Mouse (Mus musculus) stomach, postnatal 0 days (tissue): ENCODE results near the gene Gm10073. TPM values are rescaled to one million over a fixed set of nuclear protein-coding genes. Genes with fewer than 3 reads are reported as not detected.
A peak's percentile ranks its signal among the peaks of the same experiment; 100 is the strongest.

ENCODE experiments used
- ATAC-seq: fragments of 200-750 bp; cut with Nextera tagmentation; 2 replicates; pipeline ENCODE4 v1.8.0; 2017; ENCODE audit not compliant: low FRiP score, low TSS enrichment
- DNase-seq: peaks from one replicate; pipeline ENCODE4 v3.0.0-alpha.2; 2016; ENCODE audit warnings: low spot score
- H3K27ac ChIP-seq: fragments of 300-500 bp; sonication (generic); replicated peaks from 2 replicates; pipeline ENCODE4 v1.5.1; 2014; ENCODE audit warnings: mild to moderate bottlenecking, control low read depth
- H3K27me3 ChIP-seq: fragments of 300-500 bp; sonication (generic); 2 replicates; pipeline ENCODE4 v1.6.1; 2014; ENCODE audit warnings: low read length; ENCODE audit not compliant: control insufficient read depth, insufficient read depth
- H3K36me3 ChIP-seq: fragments of 300-500 bp; sonication (generic); 2 replicates; pipeline ENCODE4 v1.6.1; 2014; ENCODE audit warnings: low read length, mixed read lengths; ENCODE audit not compliant: control insufficient read depth, insufficient read depth
- H3K4me1 ChIP-seq: fragments of 300-500 bp; sonication (generic); replicated peaks from 2 replicates; pipeline ENCODE4 v1.6.1; 2014; ENCODE audit warnings: antibody characterized with exemption; ENCODE audit not compliant: control insufficient read depth, insufficient read depth
- H3K4me2 ChIP-seq: fragments of 300-500 bp; sonication (generic); replicated peaks from 2 replicates; pipeline ENCODE4 v1.6.1; 2014; ENCODE audit warnings: low read depth, mild to moderate bottlenecking, control low read depth, moderate library complexity
- H3K4me3 ChIP-seq: fragments of 300-500 bp; sonication (generic); 2 replicates; pipeline ENCODE4 v1.5.1; 2014; ENCODE audit warnings: low read depth, low read length, control low read depth
- H3K9ac ChIP-seq: fragments of 300-500 bp; sonication (generic); 2 replicates; pipeline ENCODE4 v1.6.1; 2014; ENCODE audit warnings: mild to moderate bottlenecking, low read length, control low read depth, mixed read lengths
- H3K9me3 ChIP-seq: fragments of 300-500 bp; sonication (generic); 2 replicates; pipeline ENCODE4 v1.6.1; 2016; ENCODE audit warnings: low read length; ENCODE audit not compliant: control insufficient read depth
- CTCF ChIP-seq: IDR thresholded peaks from 2 replicates; pipeline ENCODE4 v1.5.1; 2016; ENCODE audit warnings: antibody characterized with exemption, low read depth, mild to moderate bottlenecking, moderate library complexity
- EP300 ChIP-seq: optimal IDR thresholded peaks from 2 replicates; pipeline ENCODE3; 2016; ENCODE audit warnings: antibody characterized with exemption
- WGBS: fragments of 180-500 bp; shearing (Covaris S2); extraction: QIAGEN DNeasy Blood & Tissue Kit; methylation state at CpG from one replicate; pipeline ENCODE4 v1.1.7; 2014; 5-methylcytosine and 5-hydroxymethylcytosine counted together
- polyA plus RNA-seq: library from polyadenylated mRNA; unstranded; fragments of >200 nt; fragmentation: Nextera tagmentation; extraction: Ambion mirVana; gene quantifications from 2 replicates; pipeline ENCODE4 v1.2.1, GENCODE M21; 2015

Gene Gm10073
- polyA plus RNA-seq, 1 experiment from 2014 or later = 14.2 TPM

- WGBS = 75% methylated on average over 7 of the region's 7 CpGs
- no peak overlapping the region for H3K9ac ChIP-seq
- no peaks in the 10 kb centered on the region for H3K36me3 ChIP-seq
- H3K4me1 ChIP-seq = no peaks in the 10 kb centered on the region
- no peaks in the 10 kb centered on the region for H3K27me3 ChIP-seq
- H3K4me2 ChIP-seq = no peak overlapping the region
- H3K9me3 ChIP-seq = no peaks in the 10 kb centered on the region
- no peak overlapping the region for H3K27ac ChIP-seq
- TF ChIP-seq CTCF = no peak
- no peak for TF ChIP-seq EP300
- ATAC-seq = no peak
- no peak overlapping the region for H3K4me3 ChIP-seq
- DNase-seq = no peak
Measured at GRCm38 (mm10) chr8:106569006-106569405, 4.3 kb downstream of the Gm10073 start.

- peak; percentile 51 for ATAC-seq
- DNase-seq = peak; percentile 63
- H3K27me3 ChIP-seq = no peaks in the 10 kb centered on the region
- H3K4me3 ChIP-seq = no peak overlapping the region
- H3K36me3 ChIP-seq = no peaks in the 10 kb centered on the region
- TF ChIP-seq CTCF = no peak
- peak; percentile 97 for TF ChIP-seq EP300
- H3K4me1 ChIP-seq = no peaks in the 10 kb centered on the region
- H3K27ac ChIP-seq = peak overlapping the region; percentile 82
- WGBS = 58% methylated on average over 3 of the region's 3 CpGs
- no peaks in the 10 kb centered on the region for H3K9me3 ChIP-seq
- no peak overlapping the region for H3K4me2 ChIP-seq
- no peak overlapping the region for H3K9ac ChIP-seq
Measured at GRCm38 (mm10) chr8:106563691-106564182, 9.5 kb downstream of the Gm10073 start.

GRCm38 (mm10) chr8:106561097-106561865, 12.0 kb downstream of the Gm10073 start:
- Histone ChIP-seq H3K9ac (no peak overlapping the region), H3K4me2 (no peak overlapping the region), H3K4me3 (no peak overlapping the region), H3K4me1 (no peaks in the 10 kb centered on the region), H3K36me3 (no peaks in the 10 kb centered on the region), H3K9me3 (no peaks in the 10 kb centered on the region), H3K27ac (peak overlapping the region; percentile 69), H3K27me3 (no peaks in the 10 kb centered on the region)
- DNase-seq = peak; percentile 92
- ATAC-seq = peak; percentile 95
- TF ChIP-seq EP300 (no peak), CTCF (peak; percentile 99)
- 21% methylated on average over 21 of the region's 21 CpGs for WGBS

GRCm38 (mm10) chr8:106559844-106560243, 13.4 kb downstream of the Gm10073 start:
- Histone ChIP-seq H3K9me3 (no peaks in the 10 kb centered on the region), H3K4me1 (no peaks in the 10 kb centered on the region), H3K4me3 (no peak overlapping the region), H3K36me3 (no peaks in the 10 kb centered on the region), H3K27me3 (no peaks in the 10 kb centered on the region), H3K27ac (no peak overlapping the region), H3K4me2 (no peak overlapping the region), H3K9ac (no peak overlapping the region)
- WGBS = 36% methylated on average over 9 of the region's 9 CpGs
- ATAC-seq (no peak), DNase-seq (no peak)
- TF ChIP-seq CTCF (no peak), EP300 (no peak)

GRCm38 (mm10) chr8:106556068-106556645, 17.1 kb downstream of the Gm10073 start:
- ATAC-seq (no peak), DNase-seq (no peak)

GRCm38 (mm10) chr8:106554011-106554410, 19.2 kb downstream of the Gm10073 start:
- H3K9me3 ChIP-seq = no peaks in the 10 kb centered on the region
- no peak for DNase-seq
- WGBS = 98% methylated on average over 5 of the region's 5 CpGs
- H3K4me2 ChIP-seq = no peak overlapping the region
- H3K4me3 ChIP-seq = no peak overlapping the region
- no peaks in the 10 kb centered on the region for H3K4me1 ChIP-seq
- H3K36me3 ChIP-seq = 0 out of 2 replicates have a peak, but pooled peaks cover 2% of the 10 kb centered on the region
- H3K27ac ChIP-seq = no peak overlapping the region
- no peak for TF ChIP-seq EP300
- TF ChIP-seq CTCF = peak; percentile 45
- ATAC-seq = no peak
- H3K9ac ChIP-seq = no peak overlapping the region
- no peaks in the 10 kb centered on the region for H3K27me3 ChIP-seq

More at GRCm38 (mm10) chr8:106556068-106556645, 17.1 kb downstream of the Gm10073 start:
- Histone ChIP-seq H3K9ac (no peak overlapping the region), H3K27ac (no peak overlapping the region), H3K4me3 (no peak overlapping the region), H3K27me3 (no peaks in the 10 kb centered on the region), H3K4me1 (no peaks in the 10 kb centered on the region), H3K9me3 (no peaks in the 10 kb centered on the region), H3K36me3 (0 out of 2 replicates have a peak, but pooled peaks cover 2% of the 10 kb centered on the region), H3K4me2 (no peak overlapping the region)
- TF ChIP-seq EP300 = no peak
- no peak for TF ChIP-seq CTCF
- 65% methylated on average over 6 of the region's 7 CpGs for WGBS
